Comparison of ENCODE assay signal across 10 mouse cellular contexts in the genomic region with DNA sequence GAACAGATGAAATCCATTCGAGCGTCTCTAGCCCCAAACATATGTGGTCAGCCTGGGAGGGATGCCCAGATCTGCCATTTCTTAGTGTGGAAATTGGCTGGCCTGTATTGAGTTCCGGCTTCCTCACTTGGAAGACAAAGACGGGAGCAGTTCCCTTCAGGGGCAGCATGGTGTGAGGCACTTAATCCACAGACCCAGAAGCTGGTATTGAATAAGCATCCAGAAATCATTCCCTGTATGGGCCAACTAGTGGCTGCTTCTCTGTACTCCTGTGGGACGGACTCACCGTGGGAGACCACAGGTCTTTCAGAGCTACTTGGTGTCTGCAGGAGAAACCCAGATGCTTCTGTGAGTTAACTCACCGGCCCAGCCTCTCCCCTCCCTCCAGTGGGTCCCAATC. TPM values are rescaled to one million over a fixed set of nuclear protein-coding genes. Genes with fewer than 3 reads are reported as not detected.
DNase-seq lines count a peak whose midpoint lies in the region; ATAC-seq lines count a peak whose summit lies in the region.
"Had no signal": no experiment of that assay in that cellular context is flagged by ENCODE, and none has a peak within 500 bp of the region (broad histone marks: within the 10 kb centered on the region; RNA-seq: fewer than 3 reads in every experiment).

No protein-coding gene starts in this region.

- no peaks in the 10 kb centered on the region for H3K27me3 ChIP-seq in forebrain, embryonic 14.5 days (replicated peaks; ENCODE audit: control insufficient read depth, insufficient read depth, low read length)
- H3K27me3 ChIP-seq in neural tube, embryonic 14.5 days (ENCODE audit: control insufficient read depth, insufficient read depth, low read length), result no peaks in the 10 kb centered on the region
- H3K27me3 ChIP-seq: limb, embryonic 13.5 days had no signal

- H3K4me1 ChIP-seq in forebrain, embryonic 14.5 days (ENCODE audit: control insufficient read depth, insufficient read depth, low read length), result peaks cover 23% of the 10 kb centered on the region
- peaks cover 9% of the 10 kb centered on the region for H3K4me1 ChIP-seq in neural tube, embryonic 14.5 days (ENCODE audit: control insufficient read depth, insufficient read depth, low read length)

- 26% methylated on average over 7 of the region's 7 CpGs for WGBS in forebrain, embryonic 14.5 days
- WGBS in neural tube, embryonic 14.5 days, result 59% methylated on average over 7 of the region's 7 CpGs

- H3K27ac ChIP-seq in forebrain, embryonic 14.5 days (ENCODE audit: low read depth, low read length), result peak overlapping the region; percentile 72
- no peak overlapping the region for H3K27ac ChIP-seq in neural tube, embryonic 14.5 days (ENCODE audit: low read depth, low read length)
- H3K27ac ChIP-seq: limb, embryonic 13.5 days had no signal

- H3K36me3 ChIP-seq in forebrain, embryonic 14.5 days (ENCODE audit: control insufficient read depth, insufficient read depth, low read length), result peaks cover 3% of the 10 kb centered on the region; the same call in 1 of the 2 replicates
- H3K36me3 ChIP-seq in neural tube, embryonic 14.5 days (ENCODE audit: control insufficient read depth, insufficient read depth, low read length), result no peaks in the 10 kb centered on the region; the same call in 1 of the 2 replicates

- DNase-seq in lung, postnatal 10 days, result peak; percentile 21
- no peak for DNase-seq in lung, adult 18-20 months
- DNase-seq in cerebellum, adult 8-10 months, result peak; percentile 82
- DNase-seq in forebrain, embryonic 14.5 days (ENCODE audit: low spot score), result peak; percentile 89
- DNase-seq in thymus, postnatal 4 days, result no peak
- no peak for DNase-seq in left cerebral cortex, adult 18-20 months (ENCODE audit: low spot score in 2 of 2)
- DNase-seq: heart, adult 18-20 months; lung, postnatal 36 days had no signal

- no peaks in the 10 kb centered on the region for H3K9me3 ChIP-seq in forebrain, embryonic 14.5 days (replicated peaks; ENCODE audit: control insufficient read depth, low read length)
- H3K9me3 ChIP-seq in neural tube, embryonic 14.5 days (ENCODE audit: control insufficient read depth, low read length), result no peaks in the 10 kb centered on the region
- H3K9me3 ChIP-seq: limb, embryonic 13.5 days had no signal

- no peak overlapping the region for H3K4me3 ChIP-seq in forebrain, embryonic 14.5 days (ENCODE audit: low read depth, low read length)
- no peak overlapping the region for H3K4me3 ChIP-seq in neural tube, embryonic 14.5 days (ENCODE audit: low read depth, low read length)
- H3K4me3 ChIP-seq: limb, embryonic 13.5 days had no signal

- peak; percentile 88 for ATAC-seq in forebrain, embryonic 14.5 days
- peak; percentile 58; the same call in 1 of the 2 replicates for ATAC-seq in neural tube, embryonic 14.5 days (ENCODE audit: low read depth)

- H3K9ac ChIP-seq in forebrain, embryonic 14.5 days (ENCODE audit: low read length), result no peak overlapping the region
- no peak overlapping the region for H3K9ac ChIP-seq in neural tube, embryonic 14.5 days (replicated peaks; ENCODE audit: low read depth, low read length)
- H3K9ac ChIP-seq: limb, embryonic 13.5 days had no signal

- peak overlapping the region; percentile 12; the same call in 1 of the 2 replicates for H3K4me2 ChIP-seq in forebrain, embryonic 14.5 days (ENCODE audit: low read length)
- H3K4me2 ChIP-seq in neural tube, embryonic 14.5 days (ENCODE audit: low read depth, low read length), result no peak overlapping the region
- H3K4me2 ChIP-seq: limb, embryonic 13.5 days had no signal

RNA-seq across cellular contexts. Expression of gene Kif5c, which starts 8.5 kb away (rescaled TPM):
- 148 and 170 TPM in 2 replicates for polyA plus RNA-seq in forebrain, embryonic 14.5 days (2014; fragmentation: Nextera tagmentation; extraction: Ambion mirVana)
- 218 and 254 TPM in 2 replicates for polyA plus RNA-seq in neural tube, embryonic 14.5 days (2014; fragmentation: Nextera tagmentation; extraction: Ambion mirVana)
- 100 to 1,000 TPM; 536 to 540 TPM for total RNA-seq in left cerebral cortex, adult 18-20 months (2021)

Comparison
In these comparisons a context has a peak if more than half of its experiments do, and no peak if none do; other contexts are left out.
1. DNase-seq: peak in lung, postnatal 10 days (single experiment), cerebellum, adult 8-10 months (single experiment) and forebrain, embryonic 14.5 days (single experiment); none in lung, adult 18-20 months (0 of 2), thymus, postnatal 4 days (single experiment) and left cerebral cortex, adult 18-20 months (0 of 2).